Mouse (Mus musculus): ENCODE measurements around the gene Nek1. TPM values are rescaled to one million over a fixed set of nuclear protein-coding genes. Genes with fewer than 3 reads are reported as not detected.

Nek1 gene
- polyA plus RNA-seq, 1 experiment, result 2.9 TPM

- Histone ChIP-seq H3K36me3 (ENCODE audit: control insufficient read depth, insufficient read depth, low read length) (no peaks in the 10 kb centered on the region), H3K27ac (ENCODE audit: insufficient read depth, low read depth, low read length) (no peak overlapping the region), H3K27me3 (replicated peaks; ENCODE audit: control insufficient read depth, insufficient read depth, low read length) (no peaks in the 10 kb centered on the region), H3K4me1 (ENCODE audit: control insufficient read depth, insufficient read depth, low read length) (no peaks in the 10 kb centered on the region), H3K4me3 (ENCODE audit: insufficient read depth, low read depth, low read length) (no peak overlapping the region)
- DNase-seq, result no peak
- 87% methylated on average over 5 of the region's 5 CpGs for WGBS
- TF ChIP-seq CTCF (conservative IDR thresholded peaks at IDR 0.05; ENCODE audit: insufficient read depth, insufficient read length, low read depth, low read length), result no peak
- no peak for TF ChIP-seq POLR2A (IDR thresholded peaks at IDR 0.05; ENCODE audit: low read depth, low read length)
Measured at GRCm38 (mm10) chr8:61148728-61149127, 155.7 kb downstream of the Nek1 start.

GRCm38 (mm10) chr8:61150596-61150995 is 157.6 kb downstream of the Nek1 start:
- TF ChIP-seq POLR2A (IDR thresholded peaks at IDR 0.05; ENCODE audit: low read depth, low read length) (no peak), CTCF (conservative IDR thresholded peaks at IDR 0.05; ENCODE audit: insufficient read depth, insufficient read length, low read depth, low read length) (no peak)
- Histone ChIP-seq H3K27ac (ENCODE audit: insufficient read depth, low read depth, low read length) (no peak overlapping the region), H3K4me3 (ENCODE audit: insufficient read depth, low read depth, low read length) (no peak overlapping the region), H3K27me3 (replicated peaks; ENCODE audit: control insufficient read depth, insufficient read depth, low read length) (no peaks in the 10 kb centered on the region), H3K4me1 (ENCODE audit: control insufficient read depth, insufficient read depth, low read length) (no peaks in the 10 kb centered on the region), H3K36me3 (ENCODE audit: control insufficient read depth, insufficient read depth, low read length) (no peaks in the 10 kb centered on the region)
- DNase-seq, result peak; percentile 33
- 37% methylated on average over 4 of the region's 4 CpGs for WGBS

- no peak for TF ChIP-seq CTCF (conservative IDR thresholded peaks at IDR 0.05; ENCODE audit: insufficient read depth, insufficient read length, low read depth, low read length)
- TF ChIP-seq POLR2A (IDR thresholded peaks at IDR 0.05; ENCODE audit: low read depth, low read length), result no peak
- DNase-seq, result no peak
- no peaks in the 10 kb centered on the region for H3K27me3 ChIP-seq (replicated peaks; ENCODE audit: control insufficient read depth, insufficient read depth, low read length)
- no peaks in the 10 kb centered on the region for H3K4me1 ChIP-seq (ENCODE audit: control insufficient read depth, insufficient read depth, low read length)
- H3K27ac ChIP-seq (ENCODE audit: insufficient read depth, low read depth, low read length), result no peak overlapping the region
- WGBS, result 64% methylated on average over 1 of the region's 1 CpGs
- H3K36me3 ChIP-seq (ENCODE audit: control insufficient read depth, insufficient read depth, low read length), result no peaks in the 10 kb centered on the region
- H3K4me3 ChIP-seq (ENCODE audit: insufficient read depth, low read depth, low read length), result no peak overlapping the region
Measured at GRCm38 (mm10) chr8:61156406-61156805, 163.4 kb downstream of the Nek1 start.

GRCm38 (mm10) chr8:61158540-61158939 is 165.5 kb downstream of the Nek1 start:
- H3K27me3 ChIP-seq (replicated peaks; ENCODE audit: control insufficient read depth, insufficient read depth, low read length), result no peaks in the 10 kb centered on the region
- no peak overlapping the region for H3K27ac ChIP-seq (ENCODE audit: insufficient read depth, low read depth, low read length)
- no peak overlapping the region for H3K4me3 ChIP-seq (ENCODE audit: insufficient read depth, low read depth, low read length)
- TF ChIP-seq POLR2A (IDR thresholded peaks at IDR 0.05; ENCODE audit: low read depth, low read length) (no peak), CTCF (conservative IDR thresholded peaks at IDR 0.05; ENCODE audit: insufficient read depth, insufficient read length, low read depth, low read length) (no peak)
- WGBS, result 89% methylated on average over 3 of the region's 3 CpGs
- H3K4me1 ChIP-seq (ENCODE audit: control insufficient read depth, insufficient read depth, low read length), result no peaks in the 10 kb centered on the region
- DNase-seq, result no peak
- no peaks in the 10 kb centered on the region for H3K36me3 ChIP-seq (ENCODE audit: control insufficient read depth, insufficient read depth, low read length)

- TF ChIP-seq POLR2A (IDR thresholded peaks at IDR 0.05; ENCODE audit: low read depth, low read length), result no peak
- Histone ChIP-seq H3K27ac (ENCODE audit: insufficient read depth, low read depth, low read length) (no peak overlapping the region), H3K27me3 (replicated peaks; ENCODE audit: control insufficient read depth, insufficient read depth, low read length) (no peaks in the 10 kb centered on the region), H3K4me3 (ENCODE audit: insufficient read depth, low read depth, low read length) (no peak overlapping the region), H3K36me3 (ENCODE audit: control insufficient read depth, insufficient read depth, low read length) (no peaks in the 10 kb centered on the region), H3K4me1 (ENCODE audit: control insufficient read depth, insufficient read depth, low read length) (no peaks in the 10 kb centered on the region)
- WGBS, result 92% methylated on average over 6 of the region's 6 CpGs
- DNase-seq, result no peak
Measured at GRCm38 (mm10) chr8:61161461-61162185, 168.6 kb downstream of the Nek1 start.

- Histone ChIP-seq H3K27ac (ENCODE audit: insufficient read depth, low read depth, low read length) (no peak overlapping the region), H3K4me3 (ENCODE audit: insufficient read depth, low read depth, low read length) (no peak overlapping the region), H3K36me3 (ENCODE audit: control insufficient read depth, insufficient read depth, low read length) (no peaks in the 10 kb centered on the region), H3K4me1 (ENCODE audit: control insufficient read depth, insufficient read depth, low read length) (no peaks in the 10 kb centered on the region), H3K27me3 (replicated peaks; ENCODE audit: control insufficient read depth, insufficient read depth, low read length) (no peaks in the 10 kb centered on the region)
- DNase-seq, result no peak
- WGBS, result 49% methylated on average over 1 of the region's 1 CpGs
- TF ChIP-seq POLR2A (IDR thresholded peaks at IDR 0.05; ENCODE audit: low read depth, low read length) (no peak), CTCF (conservative IDR thresholded peaks at IDR 0.05; ENCODE audit: insufficient read depth, insufficient read length, low read depth, low read length) (no peak)
Measured at GRCm38 (mm10) chr8:61162186-61162566, 169.2 kb downstream of the Nek1 start.

GRCm38 (mm10) chr8:61171546-61171945 is 178.6 kb downstream of the Nek1 start:
- WGBS, result 67% methylated on average over 3 of the region's 3 CpGs
- H3K27me3 ChIP-seq (replicated peaks; ENCODE audit: control insufficient read depth, insufficient read depth, low read length), result no peaks in the 10 kb centered on the region
- H3K4me1 ChIP-seq (ENCODE audit: control insufficient read depth, insufficient read depth, low read length), result no peaks in the 10 kb centered on the region
- H3K27ac ChIP-seq (ENCODE audit: insufficient read depth, low read depth, low read length), result 0 out of 2 replicates have a peak overlapping the region, but pooled peaks have one; percentile 9
- H3K36me3 ChIP-seq (ENCODE audit: control insufficient read depth, insufficient read depth, low read length), result no peaks in the 10 kb centered on the region
- TF ChIP-seq CTCF (conservative IDR thresholded peaks at IDR 0.05; ENCODE audit: insufficient read depth, insufficient read length, low read depth, low read length), result no peak
- TF ChIP-seq POLR2A (IDR thresholded peaks at IDR 0.05; ENCODE audit: low read depth, low read length), result no peak
- DNase-seq, result peak; percentile 10
- H3K4me3 ChIP-seq (ENCODE audit: insufficient read depth, low read depth, low read length), result no peak overlapping the region
